Mouse (Mus musculus) ovary, postnatal 14 days (tissue): ENCODE data around the gene Prss8.
"Not testable (repeated sequence)": the region's sequence is repeated elsewhere in the genome, so short reads cannot be mapped to it uniquely, and the experiment has no call there.

ENCODE experiments used
- DNase-seq: peaks from one replicate; pipeline ENCODE4 v3.0.0; 2022; ENCODE audit warnings: low spot score

The Prss8 gene

DNA sequence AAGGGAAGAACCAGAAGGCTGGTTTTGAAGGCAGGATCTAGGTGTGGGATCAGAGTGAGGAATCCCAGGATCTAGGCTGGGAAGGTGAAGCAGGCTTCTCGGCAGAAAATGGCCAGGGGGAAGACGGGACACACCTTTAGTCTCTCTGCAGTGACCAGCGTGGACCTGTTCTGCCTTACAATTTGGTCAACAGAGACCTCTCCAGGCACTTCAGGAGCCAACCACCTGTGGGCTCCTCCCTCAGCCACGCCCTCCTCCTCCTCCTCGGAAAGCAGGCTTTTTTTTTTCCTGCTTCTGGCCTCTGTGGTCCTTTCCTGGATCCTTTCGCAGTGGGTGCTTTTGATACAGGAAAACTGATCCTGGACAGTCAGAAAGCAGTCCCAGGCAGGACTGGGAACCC, at the start of gene Prss8:
Gene Prss8, minus strand, starts transcription at position 182 of the 400 bp plus-strand sequence.
- DNase-seq = no peak

- DNase-seq = no peak
These were observed 49.0 kb upstream of the Prss8 start for GRCm38 (mm10) chr7:127978856-127979255.

DNA sequence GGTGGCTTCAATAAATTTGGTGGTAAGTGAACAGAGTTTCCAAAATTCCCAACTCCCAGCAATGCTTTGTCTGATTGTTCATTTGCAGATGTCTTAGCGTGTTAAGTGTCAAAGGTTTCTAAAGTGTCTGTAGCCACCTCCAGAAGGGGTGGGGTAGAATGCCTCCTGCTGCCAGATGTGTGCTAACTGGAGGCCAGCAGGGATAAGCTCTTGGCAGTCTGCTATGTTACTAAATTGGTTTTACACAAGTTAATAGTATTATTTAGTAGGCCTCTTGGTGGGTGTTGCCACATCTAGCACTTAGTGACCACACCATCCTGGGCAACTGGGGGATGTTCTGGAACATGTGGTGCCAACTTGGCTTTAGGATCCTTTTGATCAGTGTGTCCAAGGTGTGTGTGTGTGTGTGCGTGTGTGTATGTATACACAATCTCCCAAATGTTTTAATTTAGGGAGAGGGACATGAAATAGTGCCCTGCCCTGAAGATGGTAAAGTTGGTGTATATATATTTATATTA, 44.6 kb upstream of the Prss8 start:
- no peak for DNase-seq

DNA sequence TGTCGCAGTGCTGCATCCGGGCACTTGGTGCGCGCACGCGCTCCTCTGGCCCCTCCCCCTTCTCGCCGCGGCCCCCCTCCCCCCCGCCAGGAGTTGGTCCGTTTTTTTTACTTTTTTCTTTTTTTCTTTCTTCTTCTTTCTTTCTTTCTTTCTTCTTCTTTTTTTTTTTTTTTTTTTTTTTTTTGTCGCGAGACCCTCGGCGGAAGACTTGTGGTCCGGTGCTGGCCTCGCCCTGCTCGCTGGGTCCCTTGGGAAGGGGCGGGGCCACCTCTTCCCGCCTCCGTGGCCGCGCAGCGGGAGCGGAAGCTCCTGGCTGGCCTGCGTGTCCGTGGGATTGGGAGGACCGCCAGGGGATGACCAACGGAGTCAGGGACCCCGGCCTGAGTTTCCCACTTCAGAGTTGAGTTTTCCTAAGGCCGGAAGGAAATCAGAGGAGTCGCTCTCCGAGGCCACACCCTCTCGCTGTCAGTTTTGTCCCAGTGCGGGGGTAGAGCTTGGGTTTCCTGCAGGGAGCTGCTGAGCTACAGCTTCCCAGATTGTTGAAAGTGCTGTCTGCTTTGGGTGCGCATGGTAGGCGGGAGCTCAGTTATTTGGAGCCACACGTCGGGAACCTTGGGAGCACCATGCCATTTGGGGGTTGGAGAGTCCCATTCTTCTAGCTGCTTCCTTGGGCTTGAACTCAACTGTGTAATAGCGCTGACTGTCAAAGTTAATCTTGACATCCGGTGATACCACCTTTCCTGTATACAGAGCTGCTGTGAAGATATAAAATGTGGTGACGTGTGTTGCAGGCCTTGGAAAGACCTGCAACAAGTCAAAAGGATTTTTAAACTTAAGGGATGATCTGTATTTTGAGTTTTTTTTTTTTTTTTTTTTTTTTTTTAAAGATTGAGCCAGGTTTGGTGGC, 38.3 kb upstream of the Prss8 start:
- DNase-seq = peak; percentile 60

DNA sequence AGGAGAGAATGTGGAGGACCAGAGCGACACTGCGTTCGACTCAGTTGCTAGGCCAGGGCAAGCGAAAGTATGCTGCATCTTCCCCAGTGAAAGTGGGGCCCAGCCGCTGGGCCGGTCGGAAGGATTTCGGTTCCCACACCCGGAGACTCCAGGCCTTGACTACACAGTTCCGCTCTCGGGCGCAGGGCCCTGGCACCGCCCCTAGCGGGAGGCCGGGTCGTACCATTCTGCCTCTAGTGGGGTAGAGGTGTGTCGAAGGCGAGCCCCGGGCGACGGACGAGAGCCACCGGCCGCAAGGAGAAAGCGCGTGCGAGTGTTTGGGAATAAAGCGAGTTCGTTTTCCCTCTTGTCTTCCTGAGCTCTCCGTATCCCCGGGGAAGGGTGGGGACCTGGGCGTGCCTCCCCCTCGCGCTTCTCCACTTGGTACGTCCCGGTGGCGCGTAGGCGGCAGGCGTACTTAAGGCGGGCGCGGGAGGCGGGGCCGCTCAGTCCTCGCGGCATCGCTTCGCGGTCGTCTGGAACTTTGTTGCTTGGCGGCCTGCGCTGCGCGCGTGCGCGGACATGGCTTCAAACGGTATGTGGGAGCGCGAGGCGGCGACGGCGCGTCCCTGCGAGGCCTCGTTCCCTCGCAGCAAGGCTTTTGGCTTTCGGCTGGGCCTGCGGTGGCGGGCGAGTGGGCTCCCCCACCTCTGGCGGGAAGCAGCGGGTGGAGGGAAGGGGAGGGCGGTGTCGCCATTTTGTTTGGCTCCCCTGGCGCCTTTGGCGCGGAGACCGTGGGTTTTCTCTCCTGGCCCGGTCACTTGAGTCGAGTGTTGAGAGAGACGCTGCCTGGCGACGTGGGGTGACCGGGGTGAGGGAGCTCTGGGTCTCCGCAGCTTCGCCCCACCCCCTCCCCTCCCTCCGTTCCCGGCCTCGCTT, 37.4 kb upstream of the Prss8 start, which contains the start of gene Fus:
Gene Fus, plus strand, starts transcription at position 454 of the 918 bp plus-strand sequence.
- DNase-seq = peak; percentile 98

DNA sequence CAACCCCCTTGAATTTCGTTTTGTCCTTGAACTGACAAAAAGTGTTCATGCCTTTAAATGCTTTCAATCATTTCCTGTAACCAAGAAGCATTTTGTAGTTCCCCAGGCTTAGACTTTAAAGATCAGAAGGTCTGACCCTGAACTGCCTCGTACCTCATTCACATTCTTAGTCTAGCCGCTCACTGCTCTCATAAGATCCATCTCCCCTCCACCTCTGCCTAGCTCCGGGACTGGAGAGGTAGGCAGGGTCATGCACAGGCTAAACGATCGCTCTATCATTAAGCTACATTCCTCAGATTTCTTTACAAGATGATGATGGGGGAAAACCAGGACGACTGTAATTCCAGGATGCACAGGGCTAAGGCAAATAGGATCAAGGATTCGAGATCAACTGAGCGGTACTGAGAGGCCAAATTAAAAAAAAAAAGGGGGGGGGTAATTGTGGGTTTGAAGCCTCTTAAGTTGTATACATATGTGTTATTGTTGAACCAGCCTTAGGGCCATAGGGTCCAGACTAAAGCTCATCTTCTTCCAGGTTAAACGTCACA, 36.5 kb upstream of the Prss8 start:
- no peak for DNase-seq

DNA sequence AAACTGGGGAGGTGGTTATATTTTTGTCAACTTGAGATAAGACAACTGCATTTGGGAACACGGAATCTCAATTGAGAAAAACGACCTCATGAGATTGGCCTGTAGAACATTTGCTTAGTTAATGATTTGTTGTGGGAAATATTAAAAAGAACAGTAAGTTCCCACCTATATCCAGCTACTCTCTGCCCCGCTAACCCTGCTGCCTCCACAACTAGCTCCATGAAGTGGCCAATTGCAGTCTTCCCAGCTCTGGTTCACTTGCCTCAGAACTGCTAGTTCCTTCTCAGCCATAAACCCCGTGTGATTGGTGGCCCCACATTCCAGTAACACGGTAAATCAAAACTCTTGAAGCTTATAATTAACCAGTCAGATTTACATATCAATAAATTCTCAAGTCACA, 29.5 kb upstream of the Prss8 start:
- no peak for DNase-seq

DNA sequence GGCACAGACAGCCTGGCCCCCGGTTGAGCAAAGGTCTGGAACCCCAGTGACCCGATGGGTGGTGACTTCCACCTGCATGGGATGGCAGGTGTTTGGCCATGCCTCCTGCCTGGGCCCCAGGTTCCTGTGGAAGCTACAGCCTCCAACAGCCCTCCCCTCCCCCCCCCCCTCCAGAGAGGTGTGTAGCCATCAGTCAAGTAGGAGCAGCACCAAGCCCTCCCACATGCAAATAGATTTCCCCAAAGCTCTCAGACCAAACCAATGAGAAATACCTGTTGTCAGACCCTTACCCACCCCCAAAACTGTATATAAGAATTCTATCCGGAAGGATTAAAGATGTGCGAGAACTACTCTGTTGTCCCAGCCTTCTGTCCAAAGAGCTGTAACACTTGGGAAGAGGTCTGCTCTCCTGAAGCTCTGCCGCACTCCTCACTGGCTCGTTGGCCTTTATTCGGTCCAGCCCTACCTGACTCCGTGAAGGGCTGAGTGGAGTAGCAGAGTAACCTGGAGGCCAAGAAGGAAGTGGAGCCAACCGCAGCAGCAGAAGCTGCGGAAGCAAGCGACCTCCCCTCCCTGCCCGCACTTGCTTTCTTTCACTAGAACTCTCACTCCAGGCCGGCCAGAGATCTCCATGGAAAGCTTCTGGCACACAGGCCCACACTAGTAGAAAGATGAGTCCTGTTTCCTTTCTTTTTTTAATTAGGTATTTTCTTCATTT, 23.1 kb upstream of the Prss8 start:
- no peak for DNase-seq

DNA sequence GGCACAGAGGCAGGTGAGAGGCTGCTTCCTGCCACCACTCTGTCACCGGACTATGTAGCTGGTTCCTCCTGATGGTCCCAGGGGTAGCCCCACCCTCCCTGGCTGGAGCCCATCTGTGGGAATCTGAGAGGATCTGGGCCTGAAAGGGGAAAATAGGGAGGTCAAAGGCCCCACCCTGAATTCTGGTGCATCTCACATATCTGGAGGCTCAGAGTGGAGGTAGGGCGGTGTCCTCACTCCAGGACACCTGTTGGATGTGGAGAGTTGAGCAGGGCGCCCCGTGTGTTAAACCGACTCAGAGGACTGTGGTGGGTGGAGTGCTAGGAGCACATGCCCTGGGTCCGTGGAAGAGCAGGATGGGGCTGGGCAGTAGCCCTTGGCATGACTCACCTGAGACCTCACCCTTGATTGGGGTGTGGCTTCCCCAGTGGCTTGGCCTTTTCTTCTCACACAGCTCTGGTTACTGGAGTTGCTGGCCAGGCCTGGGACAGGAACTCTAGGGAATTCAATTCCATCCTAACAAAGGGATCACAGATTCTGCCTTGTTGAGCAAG, 16.6 kb upstream of the Prss8 start, which contains the start of gene Prss36:
Gene Prss36, minus strand, starts transcription at position 256 of the 554 bp plus-strand sequence.
- DNase-seq = no peak

DNA sequence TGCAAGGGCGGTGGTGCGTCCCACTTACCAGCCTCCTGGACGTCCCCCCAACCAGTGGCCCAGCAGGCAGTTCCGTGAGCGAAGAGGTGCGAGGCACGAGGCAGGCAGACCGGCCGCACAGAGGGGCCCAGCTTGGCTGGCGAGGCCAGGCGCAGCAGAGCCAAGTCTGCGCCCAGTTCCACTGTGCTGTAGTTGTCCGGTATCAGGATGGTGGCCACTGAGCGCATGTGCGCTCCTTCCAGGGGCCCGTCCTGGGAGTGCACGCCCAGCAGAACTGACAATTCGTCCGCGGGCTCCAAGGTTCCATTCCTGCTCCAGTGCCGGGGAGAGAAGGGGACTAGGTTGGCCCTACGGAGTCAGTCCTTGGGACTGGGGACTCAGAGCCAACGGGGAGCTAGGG, 14.7 kb upstream of the Prss8 start:
- no peak for DNase-seq

DNA sequence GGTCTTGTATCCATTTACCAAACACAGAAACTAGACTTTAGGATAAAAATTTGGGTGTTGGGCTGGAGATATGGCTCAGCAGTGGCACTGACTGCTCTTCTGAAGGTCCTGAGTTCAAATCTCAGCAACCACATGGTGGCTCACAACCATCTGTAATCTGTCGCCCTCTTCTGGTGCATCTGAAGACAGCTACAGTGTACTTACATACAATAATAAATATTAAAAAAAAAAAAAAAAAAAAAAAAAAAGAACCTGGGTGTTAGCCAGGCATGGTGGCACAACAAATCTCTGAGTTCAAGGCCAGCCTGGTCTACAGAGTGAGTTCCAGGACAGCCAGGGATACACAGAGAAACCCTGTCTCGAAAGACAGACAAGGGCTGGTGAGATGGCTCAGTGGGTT, 12.2 kb upstream of the Prss8 start:
- not testable (repeated sequence) for DNase-seq

GRCm38 (mm10) chr7:127936216-127936884, 6.4 kb upstream of the Prss8 start:
- no peak for DNase-seq

DNA sequence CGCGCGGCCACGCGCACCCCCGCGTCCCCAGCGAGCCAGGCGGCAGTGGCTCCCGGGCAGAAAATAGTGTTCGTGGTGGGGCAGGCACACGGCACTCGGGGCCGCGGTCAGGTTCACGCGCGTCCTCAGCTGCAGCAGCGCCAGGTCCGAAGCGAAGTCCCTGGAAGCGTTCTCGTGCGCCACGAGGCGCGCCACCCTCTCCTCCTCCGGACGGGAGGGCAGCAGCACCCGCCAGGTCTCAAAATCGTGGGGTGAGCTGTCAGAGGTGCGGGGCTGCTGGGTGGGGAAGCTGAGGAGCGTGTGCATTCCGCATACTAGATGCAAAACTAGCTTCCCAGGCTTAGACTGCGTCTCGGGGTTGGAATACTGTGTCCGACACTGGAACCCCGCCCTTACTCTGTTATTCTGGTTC, 5.8 kb upstream of the Prss8 start:
- DNase-seq = no peak

- DNase-seq = peak; percentile 94
These were observed 5.3 kb upstream of the Prss8 start for GRCm38 (mm10) chr7:127935028-127935722.

DNA sequence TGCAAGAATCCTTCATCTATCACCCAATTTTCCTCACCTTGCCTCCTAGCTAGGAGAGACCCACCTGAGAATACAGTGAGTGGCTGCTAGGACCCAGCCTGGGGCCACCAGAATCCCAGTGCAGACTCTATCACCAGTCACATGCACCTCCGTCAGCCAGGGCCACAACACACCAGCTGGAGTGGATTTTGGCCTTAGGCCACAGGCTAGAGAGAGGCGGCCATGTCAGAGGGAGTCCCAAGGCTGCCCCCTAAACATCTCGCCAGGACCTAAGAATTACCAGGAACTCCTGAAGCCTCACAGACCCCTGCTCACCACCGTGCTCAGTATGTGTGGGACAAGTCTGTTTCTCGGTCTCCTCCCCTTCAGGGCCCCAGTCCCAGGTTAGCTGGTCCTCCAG, 4.2 kb upstream of the Prss8 start:
- no peak for DNase-seq

GRCm38 (mm10) chr7:127932273-127933031, 2.5 kb upstream of the Prss8 start:
- DNase-seq = no peak

DNA sequence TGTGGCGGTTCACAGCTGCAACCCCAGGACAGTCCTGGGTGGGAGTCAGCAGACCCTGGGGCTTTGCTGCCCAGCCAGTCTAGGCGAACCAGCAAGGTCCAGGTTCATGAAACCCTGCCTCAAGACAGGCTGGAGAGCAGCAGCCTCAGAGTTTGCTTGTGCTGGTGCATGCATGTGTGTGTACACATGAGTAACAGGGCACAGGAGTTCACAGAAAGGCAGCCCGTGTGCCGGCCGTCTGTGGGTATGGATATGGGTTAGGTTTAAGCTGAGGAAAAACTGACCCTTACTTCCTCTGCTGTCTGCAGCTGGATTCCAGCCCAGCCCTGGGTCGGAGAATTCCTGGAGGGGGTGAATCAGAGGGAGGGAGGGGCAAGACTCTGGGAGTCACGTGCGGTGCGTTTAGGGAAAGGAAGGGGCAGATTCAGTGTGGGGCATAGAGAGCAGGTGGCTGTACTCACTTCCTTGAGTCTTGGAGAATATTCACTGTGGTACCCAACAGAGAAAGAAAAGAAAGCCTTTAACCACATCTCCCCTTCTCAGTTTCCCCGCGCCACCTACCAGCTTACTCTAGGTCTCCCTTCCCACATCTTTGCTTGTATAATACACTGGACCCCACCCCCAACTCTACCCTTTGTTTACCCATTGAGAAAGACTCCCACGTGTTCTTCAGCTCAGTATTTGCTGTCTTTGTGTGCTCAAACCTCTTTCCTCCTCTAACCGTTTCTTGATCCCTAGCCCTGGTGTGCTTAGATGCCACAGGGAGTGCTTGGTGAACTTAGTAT, 1.6 kb upstream of the Prss8 start:
- no peak for DNase-seq

DNA sequence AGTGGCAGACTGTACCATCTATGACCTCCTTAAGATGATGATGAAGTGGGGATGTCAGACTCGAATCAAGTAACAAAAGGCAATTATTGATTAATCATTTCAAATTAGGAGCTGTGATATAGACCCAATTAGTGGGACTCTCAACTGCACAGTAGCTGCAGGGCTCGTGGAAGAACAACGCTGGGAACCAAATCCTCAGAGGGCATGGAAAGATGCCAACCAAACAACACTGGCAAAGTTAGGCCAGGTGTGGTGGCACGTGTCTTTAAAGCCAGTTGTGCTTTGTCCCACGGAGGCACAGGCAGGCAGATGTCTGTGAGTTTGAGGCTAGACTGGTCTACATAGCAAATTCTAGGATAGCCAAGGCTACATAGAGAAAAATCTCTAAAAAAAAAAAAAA, 732 bp upstream of the Prss8 start:
- no peak for DNase-seq
